Mouse (Mus musculus): ENCODE measurements around the gene Cfdp1.

Cfdp1 gene

GRCm38 (mm10) chr8:111793324-111793917 lies 60.7 kb downstream of the Cfdp1 start:
- DNase-seq = no peak

- DNase-seq = no peak
Observed at GRCm38 (mm10) chr8:111789639-111790038, 64.5 kb downstream of the Cfdp1 start.

DNA sequence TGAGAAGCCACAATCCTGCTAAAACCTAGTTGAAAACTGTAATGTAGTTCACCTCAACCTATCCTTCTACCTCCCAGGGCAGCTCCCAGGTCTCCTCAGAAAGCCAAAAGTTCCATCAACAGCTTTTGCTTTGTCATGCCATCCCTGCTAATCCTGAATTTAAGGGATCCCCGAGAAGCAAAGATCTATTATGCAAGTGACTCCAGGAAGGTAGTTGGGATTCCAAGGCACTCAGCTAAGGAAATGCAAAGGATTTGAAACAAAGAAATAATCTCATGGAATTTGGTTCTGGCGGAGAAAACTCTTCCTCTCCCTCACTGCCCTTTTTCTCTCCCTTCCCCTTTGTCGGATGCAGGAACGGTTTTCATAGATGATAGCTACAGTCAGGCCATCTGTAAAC lies 64.9 kb downstream of the Cfdp1 start:
- DNase-seq = no peak

GRCm38 (mm10) chr8:111788497-111788896 lies 65.6 kb downstream of the Cfdp1 start:
- DNase-seq = no peak

DNA sequence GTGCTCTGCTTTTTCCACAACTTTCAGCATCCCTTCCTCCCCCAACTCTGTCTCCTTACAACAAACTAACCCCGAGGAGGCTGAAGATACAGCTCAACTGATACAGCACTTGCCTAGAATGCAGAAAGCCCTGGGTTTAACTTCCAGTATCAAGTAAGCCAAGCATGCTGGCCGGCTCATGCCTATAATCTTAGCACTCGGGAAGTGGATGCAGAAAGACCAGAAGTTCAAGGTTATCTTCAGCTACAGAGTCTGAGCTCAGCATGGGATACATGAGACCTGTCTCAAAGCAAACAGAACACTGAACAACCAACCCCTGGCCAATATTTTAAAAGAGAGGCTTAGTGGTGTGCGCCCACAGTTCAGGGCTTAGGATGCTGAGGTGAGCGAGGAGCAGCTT lies 66.0 kb downstream of the Cfdp1 start:
- no peak for DNase-seq

GRCm38 (mm10) chr8:111787683-111788082 lies 66.4 kb downstream of the Cfdp1 start:
- no peak for DNase-seq

DNA sequence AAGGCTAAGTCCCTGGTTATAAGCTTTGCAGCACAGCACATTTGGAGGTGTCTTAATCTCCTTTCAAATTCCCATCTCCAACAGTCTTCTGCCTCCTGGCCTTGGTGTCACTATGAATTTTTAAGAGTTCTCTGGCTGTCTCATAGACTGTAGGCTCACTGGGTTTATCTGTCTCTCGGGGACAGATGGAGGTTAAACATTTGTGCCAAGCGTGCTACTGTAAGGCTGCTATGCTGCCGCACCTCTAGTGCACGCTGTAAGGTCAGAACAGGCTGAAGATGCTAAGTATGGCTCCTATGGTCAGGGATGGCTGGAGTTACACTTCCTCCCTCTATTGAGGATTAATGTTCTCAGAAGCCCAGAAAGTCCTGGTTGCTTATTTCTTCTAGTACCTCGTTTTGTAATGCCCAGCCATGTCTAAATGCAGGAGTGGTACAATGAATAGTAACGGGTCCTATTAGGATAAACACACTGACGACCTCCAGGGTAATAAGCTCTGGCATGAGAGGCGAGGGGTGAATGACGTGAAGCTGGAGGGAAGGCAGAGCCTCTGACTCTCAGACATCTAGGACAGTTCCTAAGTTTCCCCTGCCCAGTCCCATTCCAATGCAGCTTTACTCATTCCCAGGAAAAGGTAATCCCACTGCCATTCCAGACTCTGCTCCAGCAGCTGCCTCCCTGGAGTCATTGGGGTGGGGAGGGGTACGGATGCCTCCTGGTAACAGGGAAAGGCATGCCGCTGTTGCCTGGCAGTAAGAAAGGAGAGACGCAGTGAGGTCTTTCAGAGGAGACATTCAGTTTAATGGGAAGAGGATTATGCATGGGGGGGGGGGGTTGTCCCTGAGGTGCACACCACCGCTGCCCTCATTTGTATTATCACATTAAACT lies 67.1 kb downstream of the Cfdp1 start:
- no peak for DNase-seq

GRCm38 (mm10) chr8:111786116-111786515 lies 68.0 kb downstream of the Cfdp1 start:
- no peak for DNase-seq

DNA sequence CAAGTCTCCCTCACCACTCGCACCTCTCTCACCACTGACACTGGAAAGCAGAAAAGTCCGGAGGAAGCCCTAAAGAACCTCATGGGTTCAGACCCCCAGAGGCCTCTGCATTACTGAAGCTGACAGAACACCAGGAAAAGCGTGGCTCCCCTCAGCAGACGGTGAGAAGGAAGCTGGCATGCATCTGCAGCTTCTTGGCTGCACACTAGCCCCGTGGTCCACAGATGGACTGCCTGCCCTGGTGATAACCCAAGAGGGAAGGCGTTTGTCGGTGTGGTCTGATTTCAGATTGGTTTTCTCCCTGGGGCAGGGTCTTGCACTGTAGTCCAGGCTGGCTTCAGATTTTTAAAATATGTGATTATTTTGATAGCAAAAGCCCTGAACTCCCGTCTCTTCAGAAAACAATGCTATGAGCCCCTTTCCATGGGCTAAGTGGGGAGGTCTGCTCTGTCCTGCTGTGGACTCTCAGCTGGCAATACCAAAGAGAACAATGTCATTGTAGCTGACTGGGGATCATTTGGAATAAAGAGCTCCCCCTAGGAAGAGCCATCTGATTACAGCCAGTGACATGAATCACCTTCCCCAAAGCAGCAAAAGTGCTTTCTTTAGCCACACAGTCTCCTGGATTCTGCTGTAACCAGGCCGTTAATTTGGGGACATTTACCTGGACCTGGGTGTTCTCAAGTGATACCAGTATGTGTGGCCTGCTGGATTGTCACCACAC lies 71.3 kb downstream of the Cfdp1 start:
- DNase-seq = no peak

- no peak for DNase-seq
Observed at GRCm38 (mm10) chr8:111782161-111782560, 71.9 kb downstream of the Cfdp1 start.

DNA sequence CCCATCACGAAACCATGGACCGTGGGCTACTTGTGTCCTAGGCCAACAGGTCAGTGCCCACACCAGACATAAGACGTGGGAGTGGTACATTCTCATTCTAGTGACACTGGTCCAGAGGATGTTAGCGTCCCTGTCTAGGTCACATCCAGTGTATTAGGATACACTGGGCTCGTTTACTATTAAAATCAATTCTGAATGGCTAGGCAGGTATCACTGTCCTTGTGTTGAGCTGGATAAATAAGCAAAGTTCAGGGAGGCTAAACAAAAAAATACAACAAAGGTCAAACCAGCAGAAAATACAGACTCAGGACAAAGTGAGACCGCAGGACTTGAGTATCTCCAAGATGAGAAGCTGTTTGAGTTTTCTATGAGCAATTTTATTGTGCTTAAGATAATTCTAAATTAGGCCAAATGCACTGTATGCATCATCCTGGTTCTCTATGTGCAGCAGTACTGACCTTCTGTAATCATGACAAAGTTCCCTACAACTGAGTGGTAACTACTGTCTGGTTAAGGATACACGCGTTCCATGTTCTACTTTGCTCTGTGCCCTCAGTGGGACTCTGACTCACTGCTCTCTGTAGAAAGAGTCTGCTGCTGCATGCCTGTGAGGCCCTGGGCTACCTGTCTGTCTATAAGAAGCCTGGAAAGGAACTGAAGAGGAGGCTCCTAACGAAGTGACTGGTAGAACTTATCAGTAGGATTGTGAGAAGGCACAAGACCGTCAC lies 73.2 kb downstream of the Cfdp1 start:
- no peak for DNase-seq

GRCm38 (mm10) chr8:111779690-111780089 lies 74.4 kb downstream of the Cfdp1 start:
- DNase-seq = no peak

DNA sequence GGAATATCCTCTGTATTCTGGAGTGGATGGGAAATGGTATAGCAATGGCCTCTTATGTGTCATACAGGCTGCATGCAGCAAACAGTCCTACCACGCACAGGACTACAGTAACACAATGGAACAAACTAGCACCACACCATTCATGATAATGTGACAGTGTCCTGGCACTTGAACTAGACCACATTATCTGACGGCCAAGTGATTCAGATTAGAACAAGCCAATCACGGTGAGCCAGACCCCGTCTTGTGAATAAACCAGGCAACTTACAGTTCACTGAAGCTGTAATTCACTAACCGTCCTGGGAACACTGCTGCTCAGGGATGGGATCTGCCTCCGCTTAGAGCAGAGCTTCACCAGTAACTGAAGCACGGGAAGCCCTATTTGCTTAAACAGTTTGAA lies 75.3 kb downstream of the Cfdp1 start:
- DNase-seq = peak; percentile 34

- DNase-seq = no peak
Observed at GRCm38 (mm10) chr8:111776492-111776891, 77.6 kb downstream of the Cfdp1 start.

DNA sequence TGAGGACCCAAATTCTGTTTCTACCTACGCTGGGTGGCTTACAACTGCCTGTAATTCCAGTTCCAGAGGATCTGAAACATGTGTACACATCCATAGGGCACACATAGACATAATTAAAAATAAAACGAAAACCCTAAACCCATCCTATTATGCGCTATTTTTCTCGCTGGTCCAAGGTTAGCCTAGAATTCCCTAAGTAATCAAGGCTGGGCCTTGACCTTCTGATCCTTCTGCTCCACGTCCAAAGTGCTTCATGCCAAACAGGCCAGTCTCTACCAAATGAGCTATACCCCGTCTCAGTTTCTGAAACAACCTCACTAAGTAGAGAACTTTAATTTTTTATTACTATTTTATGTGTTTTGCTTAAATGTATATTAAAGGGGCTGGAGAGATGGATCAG lies 78.3 kb downstream of the Cfdp1 start:
- DNase-seq = no peak

DNA sequence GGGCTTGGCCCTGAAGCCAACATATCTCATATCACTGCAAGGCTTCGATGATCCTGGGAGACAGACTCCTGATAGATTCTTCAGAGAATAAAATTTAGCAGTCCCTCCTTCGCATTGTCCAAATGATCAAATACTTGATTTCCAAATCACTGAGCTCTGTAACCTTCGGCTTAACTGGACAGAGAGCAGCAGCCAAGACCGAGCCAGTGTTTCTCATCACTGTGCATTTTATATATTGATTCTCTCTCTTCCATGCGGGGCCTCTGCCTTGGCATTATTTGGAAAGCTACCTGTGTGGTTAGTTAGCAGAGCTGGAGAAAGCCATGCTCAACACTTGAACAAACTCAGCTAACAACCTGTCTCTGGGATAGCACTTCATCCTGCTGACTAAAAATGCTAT lies 80.6 kb downstream of the Cfdp1 start:
- no peak for DNase-seq

- no peak for DNase-seq
Observed at GRCm38 (mm10) chr8:111773057-111773456, 81.0 kb downstream of the Cfdp1 start.

DNA sequence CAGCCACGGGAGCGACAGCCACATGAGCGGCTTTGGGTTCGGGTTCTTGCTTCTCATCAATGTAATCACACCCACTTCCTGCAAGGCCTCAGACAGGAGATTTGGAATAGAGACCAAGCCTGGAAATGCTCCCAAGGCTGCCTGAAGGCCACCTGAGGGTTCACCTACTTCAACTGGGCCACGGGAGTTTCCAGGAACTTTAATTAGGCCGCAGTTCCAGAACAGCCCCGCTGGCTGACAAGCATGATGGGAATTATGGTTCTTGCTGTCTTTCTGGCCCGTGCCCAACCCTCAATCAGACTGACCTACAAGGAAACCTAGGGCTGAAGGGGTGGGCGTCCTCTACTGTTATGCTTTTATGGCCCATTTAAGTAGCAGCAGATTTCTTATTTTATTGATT lies 82.0 kb downstream of the Cfdp1 start:
- DNase-seq = no peak

DNA sequence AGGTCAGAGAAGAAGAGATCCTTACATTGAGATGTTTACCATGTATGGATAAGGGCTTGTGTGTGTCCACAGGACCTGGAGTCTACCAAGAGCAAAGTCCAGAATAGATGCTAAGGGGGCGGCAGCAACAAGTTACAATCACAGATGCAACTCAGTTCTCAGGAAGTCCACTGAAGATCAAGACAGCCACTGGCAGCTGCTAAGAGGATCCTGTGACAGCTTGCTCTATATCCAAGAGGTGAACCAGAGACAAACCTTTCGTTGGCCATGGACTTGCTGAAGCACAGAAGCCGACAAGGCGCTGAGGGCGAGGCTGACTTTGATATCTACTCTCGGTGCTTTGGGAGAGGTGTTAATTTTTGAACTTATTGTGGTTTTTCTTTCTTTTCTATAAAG lies 82.5 kb downstream of the Cfdp1 start:
- DNase-seq = no peak

DNA sequence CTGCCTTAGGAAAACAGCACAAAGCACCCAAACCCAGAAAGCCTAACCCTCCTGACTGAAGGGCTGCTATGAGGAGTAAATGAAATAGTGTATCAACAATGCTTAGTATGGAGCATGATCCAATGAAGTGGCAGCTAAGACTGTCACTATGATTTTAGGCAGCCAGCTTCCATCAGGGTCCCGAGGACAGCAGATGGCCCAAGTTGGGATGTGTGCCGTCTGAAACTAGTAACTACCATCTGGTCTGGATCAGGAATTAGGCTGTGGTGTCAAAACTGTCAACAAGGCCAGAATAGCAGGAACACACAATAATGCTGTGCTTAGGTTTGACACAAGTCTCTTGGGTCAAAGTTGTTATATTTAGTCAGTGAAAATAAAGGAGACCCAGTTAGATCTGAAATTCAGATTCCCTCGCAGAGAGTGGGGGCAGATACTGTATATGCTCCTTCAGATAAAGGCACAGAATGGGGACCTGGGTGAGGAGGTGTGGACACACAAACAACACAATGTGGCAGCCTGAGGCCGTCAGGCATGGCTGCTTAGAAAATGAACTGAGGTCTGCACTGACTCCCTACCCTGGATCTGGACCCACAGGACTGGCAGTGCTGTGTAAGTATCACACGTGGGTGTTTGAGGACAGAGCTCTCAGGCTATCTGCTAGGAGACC lies 83.0 kb downstream of the Cfdp1 start:
- DNase-seq = peak; percentile 45

DNA sequence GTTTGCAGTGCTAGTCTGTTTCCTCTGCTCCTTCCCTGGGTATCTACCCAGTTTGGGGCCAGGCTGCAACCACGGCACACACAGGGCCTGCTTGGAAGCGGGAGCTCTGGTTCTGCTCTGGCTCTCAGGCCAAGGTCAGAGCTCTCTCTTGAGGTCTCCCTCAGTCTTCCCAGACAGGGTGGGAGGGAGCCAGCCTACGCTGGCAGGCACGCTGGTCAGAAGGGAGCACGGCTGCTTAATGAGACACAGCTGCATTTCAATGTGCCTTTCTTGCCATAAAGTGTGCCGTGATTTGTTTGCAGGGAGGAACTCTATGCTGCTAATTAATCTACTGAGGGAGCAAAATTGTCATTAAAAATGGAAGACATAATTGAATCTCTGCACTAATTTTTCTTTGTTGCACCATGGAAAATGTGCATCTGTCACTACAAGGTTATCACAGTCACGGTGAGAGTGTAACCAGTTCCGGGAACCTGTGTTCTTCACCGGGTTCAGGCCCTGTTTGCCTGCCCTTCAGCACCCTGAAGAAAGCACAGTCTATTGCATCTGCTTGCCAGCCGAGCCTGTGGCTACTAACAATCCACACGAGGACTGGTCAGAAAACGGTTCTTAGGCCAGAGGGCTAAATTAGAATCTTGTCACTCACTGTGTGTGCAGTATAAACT lies 84.2 kb downstream of the Cfdp1 start:
- DNase-seq = peak; percentile 61

DNA sequence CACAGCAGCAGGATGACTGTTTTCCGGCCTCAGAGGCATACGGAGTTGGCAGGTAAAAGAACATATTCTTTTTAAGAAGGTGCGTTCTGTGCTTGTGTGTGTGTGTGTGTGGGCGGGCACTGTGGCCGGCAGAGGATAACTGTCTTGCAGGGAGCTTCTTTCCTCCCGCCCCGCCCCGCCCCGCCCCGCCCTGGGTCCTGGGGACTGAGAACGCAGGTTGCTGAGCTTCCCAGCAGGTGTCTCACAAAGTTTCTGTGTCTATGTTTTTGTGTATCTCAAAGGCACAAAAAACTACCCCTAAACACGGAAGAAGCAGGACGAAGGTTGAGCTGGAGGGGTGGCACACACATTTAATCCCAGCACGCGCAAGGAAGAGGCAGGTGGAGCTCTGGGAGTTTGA lies 84.8 kb downstream of the Cfdp1 start:
- DNase-seq = no peak

Measured in lung, postnatal 10 days (tissue).